Mouse (Mus musculus): Measurements from ENCODE around the gene Ccr7.

GRCm38 (mm10) chr11:99099516-99099915 lies 55.4 kb downstream of the Ccr7 start:
- TF ChIP-seq E2F4 (IDR thresholded peaks at IDR 0.05; ENCODE audit: insufficient read depth) (no peak), POLR2A (IDR thresholded peaks at IDR 0.05; ENCODE audit: insufficient read length, low read depth) (no peak), USF1 (IDR thresholded peaks at IDR 0.05; ENCODE audit: low read depth) (no peak), CEBPB (IDR thresholded peaks at IDR 0.05; ENCODE audit: insufficient read depth, poor library complexity, severe bottlenecking) (no peak), POLR2AphosphoS2 (IDR thresholded peaks at IDR 0.05; ENCODE audit: insufficient read length, low read depth) (no peak), SRF (IDR thresholded peaks at IDR 0.05; ENCODE audit: control insufficient read depth, insufficient read length, low read depth) (no peak), MAX (IDR thresholded peaks at IDR 0.05; ENCODE audit: low read depth) (no peak), MYOG (IDR thresholded peaks at IDR 0.05; ENCODE audit: control insufficient read depth in 1 of 3, insufficient read depth in 1 of 3, insufficient read length in 2 of 3, low read depth in 2 of 3) (no peak), TCF3 (IDR thresholded peaks at IDR 0.05; ENCODE audit: insufficient read length, low read depth) (no peak), TCF12 (IDR thresholded peaks at IDR 0.05; ENCODE audit: insufficient read depth, poor library complexity, severe bottlenecking) (no peak), MYOD1 (IDR thresholded peaks at IDR 0.05; ENCODE audit: control insufficient read depth in 1 of 3, insufficient read length in 2 of 3, low read depth in 2 of 3) (no peak)
